Mouse (Mus musculus) skeletal muscle tissue, adult 2 months (tissue): ENCODE data around the gene Maz.

Source experiments
- DNase-seq: peaks from one replicate; pipeline ENCODE4 v3.0.0-alpha.2; 2012; ENCODE audit warnings: low read depth, low spot score

The Maz gene

DNA sequence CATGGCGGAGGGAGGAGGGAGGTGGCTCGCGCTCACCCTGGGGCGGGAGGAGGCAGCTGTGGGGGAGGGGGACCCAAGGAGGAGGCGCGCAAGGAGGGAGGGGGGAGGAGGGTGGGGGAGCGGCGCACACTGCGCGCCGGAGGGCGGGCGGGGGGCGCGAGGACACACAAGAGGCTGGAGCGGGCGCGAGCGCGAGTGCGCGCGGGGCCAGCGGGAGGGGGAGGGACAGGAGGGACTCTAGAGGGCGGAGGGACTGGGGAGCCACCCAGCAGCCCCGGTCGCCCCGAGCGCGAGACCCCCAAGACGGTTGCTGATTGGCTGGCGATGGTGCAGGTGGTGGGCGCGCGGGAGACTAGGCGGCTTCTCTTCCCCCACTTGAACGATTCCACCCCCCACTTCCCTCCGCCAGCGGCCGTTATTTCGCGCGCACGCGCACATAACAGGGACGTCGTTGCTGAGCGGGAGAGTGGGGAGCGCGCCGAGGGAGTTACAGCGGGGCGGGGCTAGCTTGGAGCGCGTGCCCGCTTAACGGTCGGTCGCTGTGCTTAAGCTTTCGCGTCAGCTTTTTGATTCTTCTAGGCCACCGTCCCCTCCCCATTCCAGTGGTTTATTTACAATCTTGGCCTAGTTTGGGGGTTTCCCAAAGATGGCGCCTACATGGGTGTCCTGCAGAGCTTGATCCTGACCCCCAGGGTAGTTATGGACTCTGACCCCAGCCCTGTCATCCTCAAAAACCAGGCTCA is at the start of gene Maz:
TSS of gene Maz (minus strand) at position 54 of the 743 bp plus-strand sequence.
- peak; percentile 100 for DNase-seq

DNA sequence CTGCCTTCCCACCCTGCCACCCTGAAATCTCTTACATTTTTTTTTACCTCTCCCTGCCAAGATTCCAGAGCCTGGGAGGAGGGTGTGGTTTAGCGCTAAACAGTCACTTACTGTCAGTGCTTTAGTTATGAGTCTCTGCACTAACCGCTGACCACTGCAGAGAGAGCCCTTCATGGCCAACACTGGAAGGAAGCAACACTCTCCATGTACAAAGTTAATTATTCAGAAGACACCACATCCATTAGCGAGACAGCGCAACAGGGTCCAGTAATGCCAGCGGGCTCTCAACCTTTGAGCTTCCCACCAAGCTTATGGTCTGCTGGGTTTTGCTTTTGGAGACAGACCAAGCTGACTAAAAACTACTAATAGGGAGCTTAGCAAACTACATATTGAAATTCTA is 49.4 kb upstream of the Maz start:
- no peak for DNase-seq

- DNase-seq = no peak
Observed at GRCm38 (mm10) chr7:127073221-127073620, 46.4 kb upstream of the Maz start.

GRCm38 (mm10) chr7:127070871-127071413 is 44.1 kb upstream of the Maz start:
- no peak for DNase-seq

GRCm38 (mm10) chr7:127066317-127066716 is 39.5 kb upstream of the Maz start:
- no peak for DNase-seq

DNA sequence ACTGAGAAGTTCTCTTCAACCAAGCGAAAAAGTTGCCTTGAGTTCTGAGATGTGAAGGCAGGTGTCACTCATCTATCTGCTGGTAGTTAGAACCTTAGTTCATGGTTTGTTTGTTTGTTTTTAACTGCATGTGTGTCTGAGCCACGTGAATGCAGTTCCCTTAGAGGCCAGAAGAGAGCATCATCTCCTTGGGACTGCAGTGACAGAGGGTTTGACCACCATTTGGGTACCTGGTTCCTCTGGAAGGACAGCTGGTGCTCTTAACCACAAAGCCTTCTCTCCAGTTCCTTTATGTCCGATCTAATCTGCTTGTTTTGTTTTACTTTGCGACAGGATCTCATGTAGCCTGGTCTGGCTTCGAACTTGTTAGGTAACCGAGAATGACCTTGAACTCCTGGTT is 38.7 kb upstream of the Maz start:
- DNase-seq = no peak

DNA sequence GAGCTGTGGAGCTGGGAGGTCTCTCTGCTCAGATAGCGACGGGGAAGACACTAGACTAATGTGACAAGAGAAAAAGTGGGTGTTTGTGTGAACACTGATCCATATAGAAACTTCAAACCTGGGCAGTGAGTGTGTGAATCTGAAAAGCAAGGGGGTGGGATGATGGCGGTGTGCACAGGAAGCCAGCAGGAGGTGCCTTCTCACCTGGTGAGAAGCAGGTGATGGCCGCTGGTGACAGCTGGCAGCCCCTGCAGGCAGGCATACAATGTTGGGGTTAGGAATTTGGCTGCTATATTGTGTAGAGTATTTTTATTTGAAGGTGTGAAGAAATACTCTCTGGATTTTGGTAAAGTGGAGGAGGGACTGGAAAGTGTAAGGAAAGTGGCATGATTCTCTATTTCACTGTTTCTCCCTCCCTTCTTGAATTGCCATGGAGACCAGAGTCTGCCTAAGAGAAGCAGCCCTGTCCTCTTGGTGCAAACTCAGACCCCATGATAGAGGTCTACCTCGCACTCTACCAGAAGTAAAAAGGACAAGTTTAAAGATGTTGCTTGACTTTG is 28.3 kb upstream of the Maz start:
- DNase-seq = no peak

GRCm38 (mm10) chr7:127041851-127042672 is 15.2 kb upstream of the Maz start, which contains the start of gene Kif22:
Kif22 (minus strand) TSS chr7:127042471.
- peak; percentile 78 for DNase-seq

DNA sequence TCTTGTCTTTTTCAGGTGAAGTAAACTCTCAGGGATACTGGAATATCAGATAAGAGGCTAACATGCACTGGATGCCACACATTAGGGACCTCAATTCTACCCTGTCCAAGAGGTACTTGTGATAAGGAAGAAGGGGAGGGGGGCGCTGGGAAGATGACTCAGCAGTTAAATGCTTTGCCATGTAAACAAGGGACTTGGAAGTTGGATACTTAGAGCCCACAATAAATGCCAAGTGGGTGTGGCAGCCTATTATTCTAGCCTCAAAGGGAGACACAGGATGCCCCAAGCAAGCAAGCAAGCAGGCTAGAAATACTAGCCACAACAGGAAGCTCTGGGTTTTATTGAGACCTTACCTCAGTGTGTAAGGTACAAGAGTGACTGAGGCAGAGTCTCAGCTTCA is 4.4 kb upstream of the Maz start:
- DNase-seq = no peak

DNA sequence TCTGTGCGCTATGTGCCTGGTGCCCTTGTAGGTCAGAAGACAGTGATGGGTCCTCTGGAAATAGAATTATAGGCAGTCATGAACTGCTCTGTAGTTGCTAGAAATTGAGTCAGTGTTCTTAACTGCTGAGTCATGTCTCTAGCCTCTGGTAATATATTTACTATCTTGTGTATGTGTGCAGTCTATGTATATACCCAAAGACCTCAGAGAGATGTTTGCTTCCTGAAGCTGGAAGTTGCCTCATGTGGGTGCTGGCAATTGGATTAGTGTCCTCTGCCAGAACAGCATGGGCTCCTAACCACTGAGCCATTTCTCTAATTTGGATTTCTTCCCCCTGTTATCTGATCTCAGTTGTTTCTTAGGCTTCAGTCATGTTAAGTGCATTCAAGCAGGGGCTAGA is 3.3 kb upstream of the Maz start:
- no peak for DNase-seq

GRCm38 (mm10) chr7:127027885-127028284 is 1.0 kb upstream of the Maz start:
- no peak for DNase-seq

GRCm38 (mm10) chr7:127026616-127026983 is 237 bp downstream of the Maz start:
- no peak for DNase-seq

GRCm38 (mm10) chr7:127026161-127026600 is 656 bp downstream of the Maz start:
- DNase-seq = no peak

GRCm38 (mm10) chr7:127025556-127026160 is 1.2 kb downstream of the Maz start:
- DNase-seq = no peak

GRCm38 (mm10) chr7:127024755-127025555 is 1.9 kb downstream of the Maz start:
- DNase-seq = peak; percentile 78

GRCm38 (mm10) chr7:127023896-127024690 is 2.7 kb downstream of the Maz start:
- no peak for DNase-seq

DNA sequence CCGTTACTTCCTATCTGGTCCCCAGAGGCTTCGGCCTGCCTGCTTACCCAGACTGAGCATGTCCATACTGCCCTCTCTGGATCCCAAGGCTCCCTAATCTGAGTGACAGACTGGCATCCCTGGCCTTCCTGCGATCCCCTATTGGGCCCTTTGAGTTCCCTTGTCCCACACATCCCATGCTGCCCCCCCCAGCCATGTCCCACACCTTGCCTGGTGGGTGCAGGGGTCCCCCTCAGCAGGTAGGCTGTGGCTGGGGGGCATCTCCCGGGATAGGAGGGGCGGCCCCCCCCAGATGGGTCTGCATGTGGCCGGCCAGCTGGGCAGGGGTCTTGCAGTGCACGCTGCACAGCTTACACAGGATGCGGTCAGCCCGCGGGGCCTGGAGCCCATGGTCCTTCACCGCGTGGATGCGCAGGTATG is 3.6 kb downstream of the Maz start:
- DNase-seq = no peak

- DNase-seq = no peak
Observed at GRCm38 (mm10) chr7:127022528-127023271, 4.1 kb downstream of the Maz start.
